In the genomic region with DNA sequence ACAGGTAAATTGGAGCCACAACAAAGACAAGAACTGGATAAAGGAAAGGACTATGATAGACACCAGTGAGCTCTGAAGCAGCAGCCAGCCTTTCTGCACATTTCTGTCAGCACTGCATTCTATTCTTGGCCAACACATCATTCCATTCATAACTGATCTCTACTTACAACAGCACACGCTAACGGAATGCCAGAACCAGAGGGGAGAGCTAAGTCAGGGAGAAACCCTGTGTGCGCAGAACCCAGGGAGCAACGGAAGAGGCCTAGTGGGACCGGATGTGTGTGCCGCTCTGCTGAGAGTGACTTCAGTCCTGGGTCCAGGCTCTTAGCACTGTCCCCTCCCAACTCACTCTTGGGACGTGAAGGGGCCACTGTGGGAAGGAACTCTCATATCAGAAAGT, we compare ENCODE assay signal across 15 mouse cellular contexts. TPM values are rescaled to one million over a fixed set of nuclear protein-coding genes. Genes with fewer than 3 reads are reported as not detected.
A peak's percentile ranks its signal among the peaks of the same experiment; 100 is the strongest.
DNase-seq lines count a peak whose midpoint lies in the region; ATAC-seq and TF ChIP-seq lines count a peak whose summit lies in the region.
"Had no signal": no experiment of that assay in that cellular context is flagged by ENCODE, and none has a peak within 500 bp of the region (broad histone marks: within the 10 kb centered on the region; RNA-seq: fewer than 3 reads in every experiment).

No protein-coding gene starts in this region.

- peak; percentile 33; the same call in 1 of the 2 replicates for ATAC-seq in embryonic facial prominence, embryonic 14.5 days (ENCODE audit: low read depth)
- no peak for ATAC-seq in limb, embryonic 14.5 days (ENCODE audit: low FRiP score, low read depth)
- peak; percentile 64; the same call in 1 of the 2 replicates for ATAC-seq in stomach, embryonic 16.5 days (ENCODE audit: insufficient read depth, low FRiP score)
- no peak for ATAC-seq in inflammation-experienced regulatory T-cells, adult 6 months
- ATAC-seq: forebrain, embryonic 14.5 days had no signal

- no peak overlapping the region for H3K4me3 ChIP-seq in embryonic facial prominence, embryonic 14.5 days (ENCODE audit: low read depth, low read length)
- H3K4me3 ChIP-seq in embryonic facial prominence, embryonic 10.5 days, result no peak overlapping the region
- H3K4me3 ChIP-seq in limb, embryonic 14.5 days (replicated peaks; ENCODE audit: low read length), result no peak overlapping the region
- H3K4me3 ChIP-seq in limb, embryonic 10.5 days, result no peak overlapping the region
- H3K4me3 ChIP-seq in stomach, embryonic 16.5 days (replicated peaks; ENCODE audit: low read length), result no peak overlapping the region
- H3K4me3 ChIP-seq: embryonic facial prominence, embryonic 15.5 days; neural tube, embryonic 13.5 days had no signal

- no peaks in the 10 kb centered on the region for H3K9me3 ChIP-seq in embryonic facial prominence, embryonic 14.5 days (ENCODE audit: control insufficient read depth, low read length)
- H3K9me3 ChIP-seq in embryonic facial prominence, embryonic 10.5 days, result no peaks in the 10 kb centered on the region
- no peaks in the 10 kb centered on the region for H3K9me3 ChIP-seq in limb, embryonic 14.5 days (ENCODE audit: control insufficient read depth, low read length)
- H3K9me3 ChIP-seq in limb, embryonic 10.5 days (replicated peaks), result no peaks in the 10 kb centered on the region
- H3K9me3 ChIP-seq in stomach, embryonic 16.5 days (replicated peaks; ENCODE audit: control insufficient read depth, low read length), result no peaks in the 10 kb centered on the region
- H3K9me3 ChIP-seq: embryonic facial prominence, embryonic 15.5 days; neural tube, embryonic 13.5 days had no signal

- no peak overlapping the region for H3K27ac ChIP-seq in embryonic facial prominence, embryonic 14.5 days (replicated peaks; ENCODE audit: low read depth, low read length)
- H3K27ac ChIP-seq in embryonic facial prominence, embryonic 10.5 days (replicated peaks), result no peak overlapping the region
- H3K27ac ChIP-seq in limb, embryonic 14.5 days (replicated peaks; ENCODE audit: low read depth, low read length), result no peak overlapping the region
- H3K27ac ChIP-seq in limb, embryonic 10.5 days, result no peak overlapping the region
- peak overlapping the region; percentile 34; the same call in 1 of the 2 replicates for H3K27ac ChIP-seq in stomach, embryonic 16.5 days (ENCODE audit: low read length)
- H3K27ac ChIP-seq: embryonic facial prominence, embryonic 15.5 days; neural tube, embryonic 13.5 days had no signal

- intact Hi-C loops in heart, postnatal 10 days (cut with DNase I), result loop anchor here (2.0 to 5.0 kb wide), 2 partner anchors 15 to 154 kb away; partner anchors contain the start of gene Rictor

- H3K36me3 ChIP-seq in embryonic facial prominence, embryonic 14.5 days (ENCODE audit: control insufficient read depth, insufficient read depth, low read length), result no peaks in the 10 kb centered on the region
- no peaks in the 10 kb centered on the region for H3K36me3 ChIP-seq in embryonic facial prominence, embryonic 10.5 days (replicated peaks)
- H3K36me3 ChIP-seq in limb, embryonic 14.5 days (ENCODE audit: control insufficient read depth, insufficient read depth, low read length), result no peaks in the 10 kb centered on the region
- H3K36me3 ChIP-seq in limb, embryonic 10.5 days, result no peaks in the 10 kb centered on the region
- H3K36me3 ChIP-seq in stomach, embryonic 16.5 days (ENCODE audit: control insufficient read depth, insufficient read depth, low read length), result no peaks in the 10 kb centered on the region
- H3K36me3 ChIP-seq: embryonic facial prominence, embryonic 15.5 days; neural tube, embryonic 13.5 days had no signal

- DNase-seq in embryonic facial prominence, embryonic 14.5 days (ENCODE audit: low spot score), result peak; percentile 71
- no peak for DNase-seq in embryonic facial prominence, embryonic 10.5 days (ENCODE audit: low spot score)
- peak; percentile 20 for DNase-seq in limb, embryonic 14.5 days (ENCODE audit: low spot score)
- no peak for DNase-seq in limb, embryonic 10.5 days (ENCODE audit: low spot score)
- DNase-seq in heart, postnatal 10 days, result peak; percentile 70 to 74
- no peak for DNase-seq in urinary bladder, adult 18-20 months (ENCODE audit: low spot score in 2 of 2)
- DNase-seq: adrenal gland, postnatal 10 days; layer of hippocampus, adult 9-11 months; midbrain, embryonic 14.5 days; thymus, adult 2 months had no signal

- no peak overlapping the region for H3K4me2 ChIP-seq in embryonic facial prominence, embryonic 14.5 days (ENCODE audit: low read depth, low read length)
- no peak overlapping the region for H3K4me2 ChIP-seq in limb, embryonic 14.5 days (replicated peaks; ENCODE audit: low read depth, low read length, severe bottlenecking)
- H3K4me2 ChIP-seq in stomach, embryonic 16.5 days (ENCODE audit: low read depth, low read length), result no peak overlapping the region
- H3K4me2 ChIP-seq: embryonic facial prominence, embryonic 15.5 days; neural tube, embryonic 13.5 days had no signal

- TF ChIP-seq POLR2A in limb, embryonic 14.5 days (IDR thresholded peaks at IDR 0.05; ENCODE audit: borderline replicate concordance, extremely low read depth, insufficient read depth, insufficient read length), result no peak

- WGBS in embryonic facial prominence, embryonic 14.5 days, result 53% methylated on average over 7 of the region's 7 CpGs
- WGBS in embryonic facial prominence, embryonic 10.5 days, result 86% methylated on average over 7 of the region's 7 CpGs
- 68% methylated on average over 7 of the region's 7 CpGs for WGBS in limb, embryonic 14.5 days
- WGBS in limb, embryonic 10.5 days, result 90% methylated on average over 7 of the region's 7 CpGs
- 50% methylated on average over 7 of the region's 7 CpGs for WGBS in stomach, embryonic 16.5 days

- H3K27me3 ChIP-seq in embryonic facial prominence, embryonic 14.5 days (replicated peaks; ENCODE audit: control insufficient read depth, insufficient read depth, low read length), result no peaks in the 10 kb centered on the region
- no peaks in the 10 kb centered on the region for H3K27me3 ChIP-seq in embryonic facial prominence, embryonic 10.5 days (replicated peaks; ENCODE audit: low read depth, poor library complexity, severe bottlenecking)
- no peaks in the 10 kb centered on the region for H3K27me3 ChIP-seq in limb, embryonic 14.5 days (ENCODE audit: control insufficient read depth, insufficient read depth, low read length)
- H3K27me3 ChIP-seq in limb, embryonic 10.5 days (ENCODE audit: low read depth, poor library complexity, severe bottlenecking), result no peaks in the 10 kb centered on the region
- no peaks in the 10 kb centered on the region for H3K27me3 ChIP-seq in stomach, embryonic 16.5 days (ENCODE audit: control insufficient read depth, insufficient read depth, low read length)
- H3K27me3 ChIP-seq: embryonic facial prominence, embryonic 15.5 days; neural tube, embryonic 13.5 days had no signal

- no peaks in the 10 kb centered on the region for H3K4me1 ChIP-seq in embryonic facial prominence, embryonic 14.5 days (ENCODE audit: control insufficient read depth, insufficient read depth, low read length)
- no peaks in the 10 kb centered on the region for H3K4me1 ChIP-seq in embryonic facial prominence, embryonic 10.5 days
- H3K4me1 ChIP-seq in limb, embryonic 14.5 days (ENCODE audit: control insufficient read depth, insufficient read depth, low read length), result no peaks in the 10 kb centered on the region
- H3K4me1 ChIP-seq in limb, embryonic 10.5 days, result no peaks in the 10 kb centered on the region
- H3K4me1 ChIP-seq in stomach, embryonic 16.5 days (ENCODE audit: control insufficient read depth, insufficient read depth, low read length), result peaks cover 8% of the 10 kb centered on the region
- H3K4me1 ChIP-seq: embryonic facial prominence, embryonic 15.5 days; neural tube, embryonic 13.5 days had no signal

- H3K9ac ChIP-seq in embryonic facial prominence, embryonic 14.5 days (ENCODE audit: low read depth, low read length), result no peak overlapping the region
- no peak overlapping the region for H3K9ac ChIP-seq in limb, embryonic 14.5 days (ENCODE audit: low read depth, low read length, severe bottlenecking)
- H3K9ac ChIP-seq in stomach, embryonic 16.5 days (ENCODE audit: low read length), result no peak overlapping the region
- H3K9ac ChIP-seq: embryonic facial prominence, embryonic 15.5 days; neural tube, embryonic 13.5 days had no signal

RNA-seq across cellular contexts. Expression of gene Osmr, which starts 13.2 kb away (rescaled TPM):
- polyA plus RNA-seq in embryonic facial prominence, embryonic 14.5 days (2014; fragmentation: Nextera tagmentation; extraction: Ambion mirVana), result 1.5 and 1.9 TPM in 2 replicates
- polyA plus RNA-seq in embryonic facial prominence, embryonic 10.5 days (2016; fragmentation: Nextera tagmentation; extraction: Ambion mirVana), result 0.35 and 0.36 TPM in 2 replicates
- polyA plus RNA-seq in limb, embryonic 14.5 days (2012; rRNA removed), result 2.0 and 2.1 TPM in 2 replicates
- 1.2 and 2.0 TPM in 2 replicates for polyA plus RNA-seq in limb, embryonic 14.5 days (2014; fragmentation: Nextera tagmentation; extraction: Ambion mirVana)
- 0.26 and 0.31 TPM in 2 replicates for polyA plus RNA-seq in limb, embryonic 10.5 days (2016; fragmentation: Nextera tagmentation; extraction: Ambion mirVana)
- total RNA-seq in heart, postnatal 10 days (2021), result 10 to 100 TPM; 10.0 to 10.1 TPM
- 2.2 and 2.5 TPM in 2 replicates for polyA plus RNA-seq in stomach, embryonic 16.5 days (2015; fragmentation: Nextera tagmentation; extraction: Ambion mirVana)
- polyA plus RNA-seq in inflammation-experienced regulatory T-cells, adult 6 months (2017; shearing (Covaris generic)), result under 1 TPM in 1 of 3 experiments, not detected in 2; 0.26 TPM

Comparison
In these comparisons a context has a peak if more than half of its experiments do, and no peak if none do; other contexts are left out.
1. DNase-seq: peak in embryonic facial prominence, embryonic 14.5 days (single experiment), limb, embryonic 14.5 days (single experiment) and heart, postnatal 10 days (2 of 2); none in embryonic facial prominence, embryonic 10.5 days (single experiment), limb, embryonic 10.5 days (single experiment) and urinary bladder, adult 18-20 months (0 of 2).
2. ATAC-seq: peak in embryonic facial prominence, embryonic 14.5 days (single experiment) and stomach, embryonic 16.5 days (single experiment); none in limb, embryonic 14.5 days (single experiment) and inflammation-experienced regulatory T-cells, adult 6 months (single experiment).